Mouse (Mus musculus) thymus, adult 2 months (tissue): ENCODE measurements around the gene Zfp286. TPM values are rescaled to one million over a fixed set of nuclear protein-coding genes. Genes with fewer than 3 reads are reported as not detected.

Experiments used
- DNase-seq: peaks from one replicate; pipeline ENCODE4 v3.0.0; 2021
- H3K27ac ChIP-seq: fragments of 200-500 bp; 2 replicates; pipeline ENCODE4 v1.5.1; 2012; ENCODE audit warnings: low read length, control low read depth; ENCODE audit not compliant: control insufficient read depth, insufficient read depth
- H3K27me3 ChIP-seq: fragments of 200-500 bp; 2 replicates; pipeline ENCODE4 v1.6.1; 2012; ENCODE audit warnings: mild to moderate bottlenecking, low read length, moderate library complexity, mixed read lengths; ENCODE audit not compliant: control insufficient read depth, insufficient read depth
- H3K36me3 ChIP-seq: fragments of 200-500 bp; 2 replicates; pipeline ENCODE4 v1.6.1; 2012; ENCODE audit warnings: mild to moderate bottlenecking, low read length, moderate library complexity; ENCODE audit not compliant: control insufficient read depth, insufficient read depth
- H3K4me1 ChIP-seq: fragments of 200-500 bp; replicated peaks from 2 replicates; pipeline ENCODE4 v1.6.1; 2012; ENCODE audit warnings: low read length; ENCODE audit not compliant: control insufficient read depth, insufficient read depth
- H3K4me3 ChIP-seq: fragments of 200-500 bp; 2 replicates; pipeline ENCODE4 v1.5.1; 2012; ENCODE audit warnings: mild to moderate bottlenecking, low read length, control low read depth, moderate library complexity; ENCODE audit not compliant: control insufficient read depth, insufficient read depth
- CTCF ChIP-seq: fragments of 200-500 bp; IDR thresholded peaks from 2 replicates; pipeline ENCODE4 v1.5.1; 2012; ENCODE audit warnings: mild to moderate bottlenecking, control low read depth, low read length, moderate library complexity, borderline replicate concordance; ENCODE audit not compliant: control insufficient read depth, poor library complexity, insufficient read depth; ENCODE audit errors: extremely low read depth
- POLR2A ChIP-seq: fragments of 200-500 bp; IDR thresholded peaks from 2 replicates; pipeline ENCODE4 v1.6.1; 2012; ENCODE audit warnings: mild to moderate bottlenecking, low read length, control low read depth, moderate library complexity; ENCODE audit not compliant: control insufficient read depth, poor library complexity, insufficient read depth; ENCODE audit errors: extremely low read depth
- WGBS: fragments of 180-500 bp; shearing (Covaris S2); methylation state at CpG from one replicate; pipeline ENCODE4 v1.1.7; 2018; 5-methylcytosine and 5-hydroxymethylcytosine counted together
- polyA plus RNA-seq: library from polyadenylated mRNA; depleted of rRNA; stranded (reverse); fragments of >200 nt; gene quantifications from 2 replicates; pipeline ENCODE4 v1.2.3, GENCODE M21; 2012

Gene Zfp286
- polyA plus RNA-seq, 1 experiment, result 5.0 TPM

DNA sequence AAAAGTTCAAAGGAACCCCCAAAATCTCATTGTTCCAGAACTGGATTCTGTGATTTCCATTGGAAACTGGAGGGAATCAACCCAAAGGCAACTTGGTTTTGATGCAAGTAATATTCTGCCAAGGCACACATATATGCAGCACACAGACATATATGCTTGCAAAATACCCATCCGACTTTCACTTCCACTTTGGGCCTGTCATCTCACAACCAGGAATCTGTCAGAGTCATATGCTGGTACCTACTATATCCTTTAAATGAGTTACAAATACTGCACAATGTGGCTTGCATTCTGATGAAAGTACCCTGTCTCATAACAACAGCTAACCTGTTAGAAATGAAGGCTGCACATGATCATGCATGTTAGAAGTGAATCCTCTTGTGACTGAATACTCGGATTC lies 18.7 kb upstream of the Zfp286 start:
- no peaks in the 10 kb centered on the region for H3K4me1 ChIP-seq
- H3K36me3 ChIP-seq, result no peaks in the 10 kb centered on the region
- H3K27me3 ChIP-seq, result no peaks in the 10 kb centered on the region
- no peak overlapping the region for H3K4me3 ChIP-seq
- TF ChIP-seq POLR2A, result no peak
- TF ChIP-seq CTCF, result no peak
- WGBS, result 87% methylated on average over 2 of the region's 2 CpGs
- no peak for DNase-seq
- no peak overlapping the region for H3K27ac ChIP-seq

DNA sequence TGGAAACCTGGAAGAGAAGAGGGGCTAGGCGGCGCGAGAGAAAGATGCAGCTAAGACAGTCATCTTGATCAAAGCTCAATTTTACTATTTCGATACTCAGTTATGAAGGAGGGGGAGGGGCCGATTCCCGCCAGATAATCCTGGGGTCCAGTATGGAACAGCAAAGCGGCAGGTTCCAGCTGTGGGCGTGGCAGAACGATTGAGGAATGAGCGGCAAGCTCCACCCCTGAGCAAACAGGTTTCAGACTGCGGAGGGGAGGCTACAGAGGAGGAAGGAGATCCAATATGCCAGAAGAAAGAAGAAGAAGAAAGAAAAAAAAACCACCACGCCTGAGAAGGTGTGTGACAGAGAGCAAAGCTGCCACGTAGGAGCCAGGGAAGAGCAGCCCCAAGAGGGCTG lies 14.9 kb upstream of the Zfp286 start:
- no peaks in the 10 kb centered on the region for H3K36me3 ChIP-seq
- H3K4me1 ChIP-seq, result no peaks in the 10 kb centered on the region
- no peak overlapping the region for H3K4me3 ChIP-seq
- no peak for DNase-seq
- 78% methylated on average over 13 of the region's 13 CpGs for WGBS
- no peak overlapping the region for H3K27ac ChIP-seq
- no peaks in the 10 kb centered on the region for H3K27me3 ChIP-seq
- no peak for TF ChIP-seq CTCF
- no peak for TF ChIP-seq POLR2A

DNA sequence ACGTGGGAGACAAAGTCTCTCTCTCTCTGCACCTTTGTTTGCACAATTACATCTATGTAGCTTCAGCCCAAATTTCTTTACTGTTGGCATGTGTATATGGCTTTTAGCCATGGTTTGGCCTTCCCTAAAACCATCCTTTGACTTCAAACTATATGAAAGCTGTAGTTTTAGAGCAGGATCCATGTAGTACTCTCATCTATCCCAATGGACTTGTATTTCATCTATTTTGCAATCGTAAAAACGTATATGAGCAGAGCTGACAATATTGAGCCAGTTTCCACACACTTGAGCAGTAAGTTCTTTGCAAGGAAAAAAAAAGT lies 315 bp upstream of the Zfp286 start:
- H3K36me3 ChIP-seq, result no peaks in the 10 kb centered on the region
- TF ChIP-seq POLR2A (no peak), CTCF (no peak)
- peak overlapping the region; percentile 90; the same call in 1 of the 2 replicates for H3K4me3 ChIP-seq
- WGBS, result 65% methylated on average over 3 of the region's 3 CpGs
- no peak for DNase-seq
- no peaks in the 10 kb centered on the region for H3K27me3 ChIP-seq
- H3K4me1 ChIP-seq, result peaks cover 6% of the 10 kb centered on the region
- H3K27ac ChIP-seq, result no peak overlapping the region

DNA sequence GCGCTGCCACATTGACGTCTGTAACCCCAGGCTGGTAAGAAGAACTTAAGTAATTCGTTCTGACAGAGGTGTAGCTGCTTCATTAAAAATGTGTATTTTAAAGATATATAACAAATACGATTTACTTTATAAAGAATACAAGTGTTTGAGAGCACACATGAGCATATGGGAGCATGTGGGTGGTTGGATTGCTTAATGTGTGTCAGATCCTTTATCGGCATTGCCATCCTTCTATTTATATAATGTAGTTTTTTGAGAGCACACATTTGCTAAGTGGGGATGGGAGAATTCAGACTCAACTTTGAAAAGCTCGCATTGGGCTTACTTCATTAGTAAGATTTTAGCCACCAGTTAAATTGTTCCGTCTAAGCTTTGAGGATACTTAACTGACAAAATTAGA lies 12.8 kb downstream of the Zfp286 start:
- DNase-seq, result no peak
- Histone ChIP-seq H3K27me3 (no peaks in the 10 kb centered on the region), H3K36me3 (peaks cover 24% of the 10 kb centered on the region), H3K4me1 (no peaks in the 10 kb centered on the region), H3K4me3 (no peak overlapping the region), H3K27ac (no peak overlapping the region)
- TF ChIP-seq POLR2A, result no peak
- no peak for TF ChIP-seq CTCF
- 96% methylated on average over 7 of the region's 7 CpGs for WGBS

DNA sequence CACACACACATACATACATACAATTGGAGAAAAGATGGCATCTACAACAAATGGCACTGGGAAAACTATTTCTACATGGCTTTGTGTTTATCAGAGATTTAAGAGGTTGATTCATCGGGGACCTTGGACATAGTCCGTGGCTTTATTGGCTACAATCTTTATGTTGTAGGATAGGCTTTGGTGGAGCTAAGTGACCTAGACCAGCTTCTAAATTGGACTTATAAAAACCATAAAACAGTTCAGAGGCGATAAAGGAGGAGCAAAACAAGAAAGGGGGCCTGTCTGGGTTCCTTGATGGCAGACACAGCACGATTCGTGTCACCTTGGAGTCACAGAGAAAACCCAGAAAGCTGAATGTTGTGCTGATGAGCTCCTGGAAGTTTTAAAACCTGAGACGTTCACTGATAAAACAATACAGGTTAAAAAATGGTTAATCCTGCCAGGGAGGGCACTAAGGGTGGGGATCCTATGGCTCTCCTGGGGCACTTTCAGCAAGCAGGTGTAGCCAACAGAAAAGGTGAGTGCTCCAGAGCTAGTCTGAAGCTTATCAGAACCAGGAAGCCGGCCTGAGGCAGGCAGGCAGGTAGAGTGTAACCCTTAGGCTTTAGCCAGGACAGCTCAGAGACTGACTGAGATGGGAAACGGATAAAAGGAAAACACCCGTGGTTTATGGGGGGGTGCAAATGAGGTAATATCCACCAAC lies 28.4 kb downstream of the Zfp286 start:
- TF ChIP-seq CTCF, result no peak
- TF ChIP-seq POLR2A, result no peak
- no peak overlapping the region for H3K4me3 ChIP-seq
- WGBS, result 69% methylated on average over 9 of the region's 9 CpGs
- H3K4me1 ChIP-seq, result peaks cover 17% of the 10 kb centered on the region
- no peak for DNase-seq
- H3K27me3 ChIP-seq, result no peaks in the 10 kb centered on the region
- no peaks in the 10 kb centered on the region for H3K36me3 ChIP-seq
- H3K27ac ChIP-seq, result no peak overlapping the region

DNA sequence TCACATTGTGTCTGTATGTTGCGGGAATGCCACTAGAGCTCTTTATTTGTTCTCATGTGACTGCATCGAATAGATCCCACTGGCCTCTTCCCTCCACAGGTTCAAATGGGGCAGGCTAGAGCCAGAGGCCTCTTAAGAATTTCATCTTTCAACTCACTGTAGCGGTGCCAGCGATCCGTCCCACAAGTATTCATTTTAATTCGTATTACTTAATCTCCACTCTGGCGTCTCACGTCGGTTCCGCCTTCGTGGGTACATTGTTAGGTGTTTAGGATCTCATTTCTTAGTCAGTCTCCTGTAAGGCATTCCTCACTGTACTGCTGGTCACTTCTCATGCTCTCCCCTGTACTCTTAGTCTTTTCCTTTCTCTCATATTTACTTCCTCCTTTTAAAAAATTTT lies 30.8 kb downstream of the Zfp286 start:
- no peak for DNase-seq
- WGBS, result 97% methylated on average over 11 of the region's 11 CpGs
- no peaks in the 10 kb centered on the region for H3K27me3 ChIP-seq
- peaks cover 14% of the 10 kb centered on the region for H3K4me1 ChIP-seq
- no peak overlapping the region for H3K27ac ChIP-seq
- no peak overlapping the region for H3K4me3 ChIP-seq
- no peaks in the 10 kb centered on the region for H3K36me3 ChIP-seq
- TF ChIP-seq POLR2A (no peak), CTCF (no peak)

DNA sequence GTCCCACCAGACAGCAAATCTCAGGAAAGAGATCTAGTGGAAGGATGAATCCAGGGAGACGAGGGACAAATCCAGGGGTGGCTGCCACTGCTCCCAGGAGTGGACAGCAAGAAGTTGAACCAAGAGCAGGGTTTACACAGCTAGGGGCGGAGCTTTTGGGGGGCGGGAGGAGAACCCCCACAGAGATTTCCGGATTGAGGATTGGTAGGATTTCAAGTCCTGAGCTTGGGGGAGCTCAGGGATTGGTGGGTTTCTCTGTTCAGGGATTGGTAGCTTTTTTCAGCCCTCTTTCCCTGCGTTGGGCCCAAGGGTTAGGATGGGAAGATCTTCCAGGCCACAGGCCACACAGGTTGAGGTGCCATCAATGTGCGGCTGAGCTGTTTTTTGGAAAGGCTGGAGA lies 31.4 kb downstream of the Zfp286 start:
- DNase-seq, result no peak
- H3K4me1 ChIP-seq, result peaks cover 11% of the 10 kb centered on the region
- no peaks in the 10 kb centered on the region for H3K36me3 ChIP-seq
- TF ChIP-seq CTCF (no peak), POLR2A (no peak)
- no peak overlapping the region for H3K27ac ChIP-seq
- no peaks in the 10 kb centered on the region; the same call in 1 of the 2 replicates for H3K27me3 ChIP-seq
- WGBS, result 96% methylated on average over 6 of the region's 6 CpGs
- no peak overlapping the region for H3K4me3 ChIP-seq
